Mouse (Mus musculus) C2C12 (cell line): ENCODE results near the gene Trex2.

Experiments used
- CTCF ChIP-seq: IDR thresholded peaks from one replicate; pipeline ENCODE4 v1.5.1; 2011; ENCODE audit not compliant: control insufficient read depth, insufficient read depth, insufficient read length
- FOSL1 ChIP-seq: IDR thresholded peaks from one replicate; pipeline ENCODE4 v1.8.0; 2011; ENCODE audit warnings: mild to moderate bottlenecking, low read length; ENCODE audit not compliant: poor library complexity, insufficient read depth, severe bottlenecking

DNA sequence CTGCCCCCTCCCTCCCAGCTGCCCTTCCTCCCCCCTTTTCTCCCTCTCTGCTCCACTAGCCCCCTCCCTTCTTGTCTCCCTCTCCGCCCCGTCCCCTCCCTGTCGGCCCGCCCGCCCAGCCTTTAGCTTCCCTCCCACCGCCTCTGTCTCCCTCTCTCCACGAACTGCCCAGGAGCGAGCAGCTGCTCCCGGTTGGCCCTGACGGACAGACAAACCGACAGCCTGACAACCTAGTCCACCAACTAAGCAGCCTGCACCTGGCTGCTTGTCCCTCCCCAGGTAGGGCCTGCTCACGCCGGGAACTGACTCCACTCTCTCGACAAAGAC is 48.3 kb upstream of the Trex2 start, which contains the start of gene Bgn:
- TF ChIP-seq CTCF (no peak), FOSL1 (no peak)
